Mouse (Mus musculus) CD4-positive, CD25-positive, alpha-beta regulatory T cell, adult 9 weeks (primary cell): Measurements from ENCODE around the gene Gm8693. TPM values are rescaled to one million over a fixed set of nuclear protein-coding genes. Genes with fewer than 3 reads are reported as not detected.

Experiments used
- polyA plus RNA-seq: library from polyadenylated mRNA; unstranded; fragments of 100-300 nt; shearing (Covaris generic); gene quantifications from one replicate; pipeline ENCODE4 v1.2.1, GENCODE M21; 2017

Gene Gm8693
- polyA plus RNA-seq, result not detected

DNA sequence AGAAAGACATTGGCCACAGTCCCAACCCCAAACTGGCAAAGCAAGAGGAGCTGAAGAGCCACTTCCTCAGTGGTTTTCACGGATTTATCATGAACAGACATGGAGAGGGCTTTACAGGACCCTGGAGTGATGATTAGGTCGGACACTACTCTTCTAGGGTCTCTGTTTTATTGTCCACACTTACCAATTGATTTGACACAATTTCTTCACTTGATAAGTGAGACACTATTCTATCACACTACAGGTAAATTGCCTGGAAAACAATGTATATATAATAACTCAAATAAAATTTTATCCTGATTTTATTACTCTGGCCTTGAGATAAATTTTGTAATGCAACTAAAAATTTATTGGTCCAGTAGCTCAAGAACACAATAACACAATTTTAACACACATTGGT, at the start of gene Gm8693:
Gene Gm8693, minus strand, starts transcription at position 101 of the 400 bp plus-strand sequence.

DNA sequence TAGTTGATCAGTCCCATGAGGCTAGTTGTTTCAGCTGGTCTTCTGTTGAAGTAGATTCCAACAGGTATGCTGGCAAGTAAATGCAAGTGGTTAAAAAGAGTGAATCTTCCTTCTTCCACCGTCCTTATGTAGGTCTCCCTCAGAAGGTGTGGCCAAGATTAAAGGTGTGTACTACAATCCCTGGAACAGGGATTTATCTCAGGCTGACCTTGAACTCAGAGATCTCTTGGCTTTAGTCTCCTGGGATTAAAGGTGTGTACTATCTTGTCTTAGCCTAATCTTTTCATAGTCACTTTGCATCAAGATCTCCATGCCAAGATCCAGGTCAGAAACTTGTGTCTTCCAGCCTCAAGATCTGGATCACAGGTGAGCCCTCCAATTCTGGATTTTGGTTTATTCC, 27.5 kb upstream of the Gm8693 start, which contains the start of gene Gm4567:
Gene Gm4567, minus strand, starts transcription at position 101 of the 400 bp plus-strand sequence.

DNA sequence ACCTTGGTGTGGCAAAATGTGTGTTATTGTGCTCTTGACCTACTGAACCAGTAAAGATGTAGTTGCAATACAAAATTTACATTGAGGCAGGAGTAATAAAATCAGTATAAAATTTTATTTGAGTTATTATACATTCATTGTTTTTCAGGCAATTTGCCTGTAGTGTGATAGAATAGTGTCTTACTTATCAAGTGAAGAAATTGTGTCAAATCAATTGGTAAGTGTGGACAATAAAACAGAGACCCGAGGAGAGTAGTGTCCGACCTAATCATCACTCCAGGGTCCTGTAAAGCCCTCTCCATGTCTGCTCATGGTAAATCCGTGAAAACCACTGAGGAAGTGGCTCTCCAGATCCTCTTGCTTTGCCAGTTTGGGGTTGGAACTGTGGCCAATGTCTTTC, 34.4 kb downstream of the Gm8693 start, which contains the start of gene Vmn1r155:
Gene Vmn1r155, plus strand, starts transcription at position 301 of the 400 bp plus-strand sequence.

Other genes starting within 250 kb of the Gm8693 start
- gene Gm10665, start 228.2 kb downstream of the Gm8693 start, polyA plus RNA-seq, result not detected
- not detected for gene Vmn1r151, start 192.6 kb downstream of the Gm8693 start, polyA plus RNA-seq
- gene Vmn1r152, start 169.3 kb downstream of the Gm8693 start, polyA plus RNA-seq, result not detected
- gene Gm8677, start 157.4 kb downstream of the Gm8693 start, polyA plus RNA-seq, result not detected
- gene Gm4201, start 127.0 kb downstream of the Gm8693 start, polyA plus RNA-seq, result not detected
- not detected for gene Gm4565, start 104.2 kb downstream of the Gm8693 start, polyA plus RNA-seq
- not detected for gene Vmn1r155, start 34.3 kb downstream of the Gm8693 start, polyA plus RNA-seq
- gene Gm4567, start 27.4 kb upstream of the Gm8693 start, polyA plus RNA-seq, result not detected
- gene Vmn1r157, start 69.4 kb upstream of the Gm8693 start, polyA plus RNA-seq, result not detected
- gene Vmn1r158, start 98.5 kb upstream of the Gm8693 start, polyA plus RNA-seq, result not detected
- gene Vmn1r159, start 151.3 kb upstream of the Gm8693 start, polyA plus RNA-seq, result not detected
- not detected for gene Vmn1r160, start 178.9 kb upstream of the Gm8693 start, polyA plus RNA-seq